Mouse (Mus musculus) liver, embryonic 12.5 days (tissue): ENCODE results near the gene Fbxo21. TPM values are rescaled to one million over a fixed set of nuclear protein-coding genes. Genes with fewer than 3 reads are reported as not detected.

Experiments used
- ATAC-seq: fragments of 200-750 bp; cut with Nextera tagmentation; 2 replicates; pipeline ENCODE4 v1.8.0; 2017; ENCODE audit warnings: moderate number of reproducible peaks, mild to moderate bottlenecking, moderate library complexity
- H3K27ac ChIP-seq: fragments of 300-500 bp; sonication (generic); 2 replicates; pipeline ENCODE4 v1.5.1; 2016; ENCODE audit warnings: mild to moderate bottlenecking
- H3K27me3 ChIP-seq: fragments of 300-500 bp; sonication (generic); replicated peaks from 2 replicates; pipeline ENCODE4 v1.6.1; 2016; ENCODE audit warnings: mild to moderate bottlenecking, moderate library complexity
- H3K36me3 ChIP-seq: fragments of 300-500 bp; sonication (generic); 2 replicates; pipeline ENCODE4 v1.6.1; 2016; ENCODE audit warnings: mild to moderate bottlenecking, moderate library complexity
- H3K4me1 ChIP-seq: fragments of 300-500 bp; sonication (generic); 2 replicates; pipeline ENCODE4 v1.6.1; 2016
- H3K4me2 ChIP-seq: fragments of 300-500 bp; sonication (generic); 2 replicates; pipeline ENCODE4 v1.6.1; 2016; ENCODE audit warnings: mild to moderate bottlenecking, moderate library complexity
- H3K4me3 ChIP-seq: fragments of 300-500 bp; sonication (generic); 2 replicates; pipeline ENCODE4 v1.5.1; 2016; ENCODE audit warnings: mild to moderate bottlenecking, moderate library complexity
- H3K9ac ChIP-seq: fragments of 300-500 bp; sonication (generic); 2 replicates; pipeline ENCODE4 v1.6.1; 2016; ENCODE audit warnings: mild to moderate bottlenecking, moderate library complexity
- H3K9me3 ChIP-seq: fragments of 300-500 bp; sonication (generic); replicated peaks from 2 replicates; pipeline ENCODE4 v1.6.1; 2016; ENCODE audit warnings: mild to moderate bottlenecking, moderate library complexity
- WGBS: fragments of 180-500 bp; shearing (Covaris S2); methylation state at CpG from one replicate; pipeline ENCODE4 v1.1.7; 2016; ENCODE audit not compliant: insufficient replicate concordance; 5-methylcytosine and 5-hydroxymethylcytosine counted together
- polyA plus RNA-seq: library from polyadenylated mRNA; unstranded; fragments of >200 nt; fragmentation: Nextera tagmentation; extraction: Ambion mirVana; gene quantifications from 2 replicates; pipeline ENCODE4 v1.2.1, GENCODE M21; 2016

Gene Fbxo21
- polyA plus RNA-seq, 1 experiment from 2014 or later, result 28.1 TPM

DNA sequence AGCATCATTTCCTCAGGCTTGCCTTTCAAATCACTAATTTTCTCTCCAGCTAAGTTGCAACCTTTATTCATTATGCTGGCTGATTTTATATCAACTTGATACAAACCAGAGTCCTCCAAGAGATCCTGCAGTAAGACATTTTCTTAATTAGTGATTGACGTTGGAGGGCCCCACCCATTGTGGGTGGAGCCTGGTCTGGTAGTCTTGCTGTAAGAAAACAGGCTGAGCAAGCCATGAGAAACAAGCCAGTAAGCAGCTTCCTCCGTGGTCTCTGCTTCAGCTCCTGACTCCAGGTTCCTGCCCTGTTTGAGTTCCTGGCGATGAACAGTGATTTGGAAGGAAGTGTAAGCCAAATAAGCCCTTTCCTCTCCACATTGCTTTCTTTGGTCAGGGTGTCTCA, 59.3 kb downstream of the Fbxo21 start:
- Histone ChIP-seq H3K9me3 (peaks cover 5% of the 10 kb centered on the region; the same call in 1 of the 2 replicates), H3K9ac (no peak overlapping the region)

DNA sequence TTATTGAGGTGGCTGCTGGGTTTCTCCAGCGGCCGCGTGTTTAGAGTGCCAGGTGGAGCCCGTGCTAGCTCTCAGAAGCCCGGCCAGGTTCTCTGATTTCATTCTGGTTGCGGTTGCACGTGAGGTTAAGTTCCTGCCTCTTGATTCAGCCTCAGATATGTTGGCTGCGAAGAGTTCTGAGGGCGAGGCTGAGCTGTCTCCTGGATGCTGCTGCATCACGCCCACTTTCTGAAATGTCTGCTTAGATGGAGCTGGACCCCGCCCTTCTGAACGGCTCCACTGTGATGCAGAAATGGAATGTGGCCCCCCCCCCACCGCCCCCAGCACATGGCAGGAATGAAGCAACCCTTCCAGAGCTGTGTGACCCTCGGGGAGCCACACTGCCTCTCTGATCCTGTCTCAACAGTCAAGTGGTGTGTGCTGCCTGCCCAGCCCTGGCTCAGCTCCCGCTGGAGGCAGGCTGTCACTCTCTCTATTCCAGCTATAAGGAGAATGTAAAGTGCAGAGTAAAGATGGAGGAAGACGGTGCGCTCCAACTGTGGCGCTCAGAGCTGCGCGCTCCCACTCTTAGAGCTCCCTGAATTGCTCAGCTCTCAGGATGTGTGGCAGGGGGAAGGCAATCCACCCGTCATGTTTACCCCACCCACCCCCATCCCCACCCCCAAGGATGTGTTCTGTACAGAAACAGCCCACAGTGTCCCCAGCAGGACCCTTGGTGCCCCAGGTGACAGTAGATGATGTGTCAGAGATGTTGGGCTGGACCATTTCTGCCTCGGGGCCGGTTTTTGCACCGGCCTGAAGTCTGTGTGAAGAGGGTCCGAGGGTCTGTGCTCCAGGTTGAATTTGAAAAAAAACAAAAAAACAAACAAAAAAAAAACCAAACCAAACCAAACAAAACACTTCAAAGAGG, 60.6 kb downstream of the Fbxo21 start:
- H3K9ac ChIP-seq, result no peak overlapping the region
- H3K4me2 ChIP-seq, result peak overlapping the region; percentile 8; the same call in 1 of the 2 replicates
- peaks cover 5% of the 10 kb centered on the region; the same call in 1 of the 2 replicates for H3K9me3 ChIP-seq
- H3K4me3 ChIP-seq, result no peak overlapping the region
- H3K27ac ChIP-seq, result no peak overlapping the region
- 23% methylated on average over 25 of the region's 25 CpGs for WGBS
- no peak for ATAC-seq
- H3K36me3 ChIP-seq, result no peaks in the 10 kb centered on the region
- peaks cover 44% of the 10 kb centered on the region; the same call in 1 of the 2 replicates for H3K27me3 ChIP-seq
- 0 out of 2 replicates have a peak, but pooled peaks cover 10% of the 10 kb centered on the region for H3K4me1 ChIP-seq

More for the DNA sequence above, 59.3 kb downstream of the Fbxo21 start:
- WGBS, result 33% methylated on average over 3 of the region's 3 CpGs
- H3K27me3 ChIP-seq, result peaks cover 56% of the 10 kb centered on the region
- H3K4me1 ChIP-seq, result 0 out of 2 replicates have a peak, but pooled peaks cover 10% of the 10 kb centered on the region
- no peak overlapping the region for H3K4me3 ChIP-seq
- ATAC-seq, result no peak
- no peak overlapping the region for H3K27ac ChIP-seq
- H3K4me2 ChIP-seq, result no peak overlapping the region
- no peaks in the 10 kb centered on the region for H3K36me3 ChIP-seq

- peaks cover 5% of the 10 kb centered on the region; the same call in 1 of the 2 replicates for H3K9me3 ChIP-seq
- no peaks in the 10 kb centered on the region for H3K36me3 ChIP-seq
- ATAC-seq, result no peak; the same call in 1 of the 2 replicates
- WGBS, result 16% methylated on average over 10 of the region's 10 CpGs
- no peak overlapping the region; the same call in 1 of the 2 replicates for H3K9ac ChIP-seq
- peak overlapping the region; percentile 26; the same call in 1 of the 2 replicates for H3K4me2 ChIP-seq
- H3K27ac ChIP-seq, result no peak overlapping the region
- H3K4me3 ChIP-seq, result no peak overlapping the region
- H3K4me1 ChIP-seq, result 0 out of 2 replicates have a peak, but pooled peaks cover 10% of the 10 kb centered on the region
- H3K27me3 ChIP-seq, result peaks cover 43% of the 10 kb centered on the region; the same call in 1 of the 2 replicates
Measured at GRCm38 (mm10) chr5:118037798-118038484, 61.4 kb downstream of the Fbxo21 start.

DNA sequence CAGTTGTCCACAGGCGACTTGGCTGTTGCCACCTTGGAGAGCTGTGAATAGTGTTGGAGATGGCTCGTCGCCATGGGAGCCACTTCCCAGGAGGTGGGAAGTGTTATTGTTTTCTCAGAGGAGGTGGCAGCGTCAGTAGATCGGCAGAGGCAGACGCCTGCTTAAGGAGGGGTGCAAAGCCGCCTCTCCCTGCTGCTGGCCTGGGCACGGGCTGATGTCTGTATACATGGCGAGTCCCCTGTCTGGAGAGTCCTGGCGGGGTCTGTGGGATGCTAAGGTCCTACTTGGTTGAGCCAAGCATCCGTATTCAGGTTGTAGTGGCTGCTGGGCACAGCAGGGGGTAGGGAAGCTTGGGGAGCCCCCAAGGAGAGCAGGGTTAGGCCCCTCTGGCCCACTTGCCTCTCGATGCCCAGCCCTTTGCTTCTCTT, 62.7 kb downstream of the Fbxo21 start:
- H3K4me3 ChIP-seq, result no peak overlapping the region
- ATAC-seq, result no peak

DNA sequence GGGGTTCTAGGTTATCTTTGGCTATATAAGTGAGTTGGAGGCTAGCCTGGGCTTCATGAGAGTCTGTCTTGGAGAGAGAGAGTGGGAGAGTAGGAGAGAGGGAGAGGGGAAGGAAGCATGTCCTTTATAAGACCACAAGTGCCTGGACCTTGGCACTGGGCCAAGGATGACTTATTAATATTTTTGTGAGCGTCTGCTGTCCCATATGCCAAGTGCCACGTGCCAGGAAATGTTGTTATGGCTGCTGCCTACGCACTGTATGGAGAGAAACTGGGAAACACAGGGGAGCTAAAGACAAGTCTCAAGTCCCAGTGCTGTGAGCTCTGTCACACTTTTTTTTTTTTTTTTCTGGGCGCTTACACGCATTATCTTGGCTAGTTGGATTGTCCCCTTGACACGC, 66.1 kb downstream of the Fbxo21 start:
- WGBS, result 81% methylated on average over 6 of the region's 6 CpGs
- H3K27ac ChIP-seq, result no peak overlapping the region
- no peak overlapping the region for H3K4me2 ChIP-seq
- H3K9me3 ChIP-seq, result no peaks in the 10 kb centered on the region
- H3K36me3 ChIP-seq, result no peaks in the 10 kb centered on the region
- ATAC-seq, result no peak
- H3K27me3 ChIP-seq, result peaks cover 27% of the 10 kb centered on the region; the same call in 1 of the 2 replicates
- H3K9ac ChIP-seq, result no peak overlapping the region
- H3K4me1 ChIP-seq, result 0 out of 2 replicates have a peak, but pooled peaks cover 3% of the 10 kb centered on the region
- no peak overlapping the region for H3K4me3 ChIP-seq

More for the DNA sequence above, 62.7 kb downstream of the Fbxo21 start:
- H3K4me2 ChIP-seq, result no peak overlapping the region
- 0 out of 2 replicates have a peak, but pooled peaks cover 10% of the 10 kb centered on the region for H3K4me1 ChIP-seq
- H3K27me3 ChIP-seq, result peaks cover 34% of the 10 kb centered on the region; the same call in 1 of the 2 replicates
- H3K9me3 ChIP-seq, result peaks cover 5% of the 10 kb centered on the region; the same call in 1 of the 2 replicates
- WGBS, result 47% methylated on average over 12 of the region's 12 CpGs
- no peak overlapping the region for H3K27ac ChIP-seq
- H3K9ac ChIP-seq, result no peak overlapping the region
- no peaks in the 10 kb centered on the region for H3K36me3 ChIP-seq

DNA sequence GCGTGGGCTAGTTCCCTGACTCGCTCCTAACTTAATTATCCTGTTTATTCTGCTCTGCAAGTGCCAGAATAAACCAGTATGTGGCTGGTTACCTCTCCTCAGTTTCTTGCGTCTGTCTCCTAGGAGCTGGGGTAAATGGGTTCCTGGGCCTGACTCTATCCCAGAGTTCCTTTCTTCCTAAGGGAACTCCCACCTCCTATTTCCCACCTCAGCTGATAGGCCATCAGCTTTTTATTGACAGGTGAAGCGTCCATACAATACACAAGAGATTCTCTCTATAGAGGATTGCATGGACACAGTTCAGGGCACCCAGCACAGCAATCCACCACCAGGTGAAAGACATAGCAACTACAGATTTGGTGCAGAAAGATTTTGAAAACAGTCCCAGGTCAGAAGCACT, 67.2 kb downstream of the Fbxo21 start:
- H3K36me3 ChIP-seq, result no peaks in the 10 kb centered on the region
- H3K4me1 ChIP-seq, result 0 out of 2 replicates have a peak, but pooled peaks cover 3% of the 10 kb centered on the region
- WGBS, result 77% methylated on average over 4 of the region's 4 CpGs
- no peak overlapping the region for H3K27ac ChIP-seq
- ATAC-seq, result no peak
- no peak overlapping the region for H3K9ac ChIP-seq
- H3K27me3 ChIP-seq, result 0 out of 2 replicates have a peak, but pooled peaks cover 16% of the 10 kb centered on the region
- no peak overlapping the region for H3K4me2 ChIP-seq
- no peak overlapping the region for H3K4me3 ChIP-seq
- no peaks in the 10 kb centered on the region for H3K9me3 ChIP-seq

- Histone ChIP-seq H3K9me3 (no peaks in the 10 kb centered on the region), H3K27me3 (0 out of 2 replicates have a peak, but pooled peaks cover 7% of the 10 kb centered on the region), H3K36me3 (no peaks in the 10 kb centered on the region), H3K9ac (no peak overlapping the region), H3K4me1 (0 out of 2 replicates have a peak, but pooled peaks cover 4% of the 10 kb centered on the region), H3K4me2 (no peak overlapping the region), H3K27ac (no peak overlapping the region), H3K4me3 (no peak overlapping the region)
- ATAC-seq, result no peak
- WGBS, result 65% methylated on average over 6 of the region's 6 CpGs
Measured at GRCm38 (mm10) chr5:118044907-118045306, 68.4 kb downstream of the Fbxo21 start.

- H3K9ac ChIP-seq, result no peak overlapping the region
- WGBS, result 66% methylated on average over 9 of the region's 9 CpGs
- no peak overlapping the region for H3K4me3 ChIP-seq
- no peaks in the 10 kb centered on the region for H3K36me3 ChIP-seq
- no peak overlapping the region for H3K27ac ChIP-seq
- ATAC-seq, result no peak
- no peaks in the 10 kb centered on the region for H3K9me3 ChIP-seq
- no peak overlapping the region for H3K4me2 ChIP-seq
- H3K4me1 ChIP-seq, result 0 out of 2 replicates have a peak, but pooled peaks cover 4% of the 10 kb centered on the region
- H3K27me3 ChIP-seq, result 0 out of 2 replicates have a peak, but pooled peaks cover 7% of the 10 kb centered on the region
Measured at GRCm38 (mm10) chr5:118045385-118045784, 68.9 kb downstream of the Fbxo21 start.

DNA sequence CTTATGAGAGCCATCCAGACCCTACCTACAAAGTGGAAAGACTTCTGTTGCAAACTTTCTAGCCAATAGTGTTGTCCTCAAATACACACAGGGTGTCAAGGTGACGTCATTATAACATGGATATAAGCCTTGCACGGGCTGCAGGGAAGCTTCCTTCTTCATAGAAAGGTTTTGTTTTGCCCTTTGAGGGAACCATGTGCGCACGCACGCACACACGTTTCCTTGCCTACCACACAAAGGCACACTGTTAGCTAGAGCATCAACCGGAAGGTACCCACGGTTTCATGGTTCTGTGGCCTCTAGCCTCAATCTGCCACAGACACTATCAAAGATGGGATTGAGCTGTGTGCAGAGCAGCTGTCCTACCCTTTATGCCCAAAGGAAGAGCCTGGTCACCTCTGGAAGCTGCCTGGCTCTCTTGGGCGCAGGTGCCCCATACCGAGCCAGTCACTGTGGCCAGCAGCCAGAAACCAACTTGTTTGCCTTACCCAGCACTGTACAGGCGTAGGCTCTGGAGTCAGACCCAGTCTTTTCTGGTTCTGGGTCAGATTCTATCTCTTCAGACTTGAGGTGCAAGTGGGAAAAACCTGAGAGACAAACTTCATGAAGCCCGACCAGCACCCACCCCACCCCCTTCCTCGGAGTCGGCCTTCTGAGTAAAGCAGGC, 70.7 kb downstream of the Fbxo21 start:
- Histone ChIP-seq H3K36me3 (no peaks in the 10 kb centered on the region), H3K9ac (no peak overlapping the region), H3K9me3 (no peaks in the 10 kb centered on the region), H3K4me2 (no peak overlapping the region), H3K4me3 (no peak overlapping the region), H3K4me1 (0 out of 2 replicates have a peak, but pooled peaks cover 4% of the 10 kb centered on the region), H3K27ac (no peak overlapping the region), H3K27me3 (0 out of 2 replicates have a peak, but pooled peaks cover 7% of the 10 kb centered on the region)
- no peak for ATAC-seq
- 79% methylated on average over 14 of the region's 14 CpGs for WGBS

DNA sequence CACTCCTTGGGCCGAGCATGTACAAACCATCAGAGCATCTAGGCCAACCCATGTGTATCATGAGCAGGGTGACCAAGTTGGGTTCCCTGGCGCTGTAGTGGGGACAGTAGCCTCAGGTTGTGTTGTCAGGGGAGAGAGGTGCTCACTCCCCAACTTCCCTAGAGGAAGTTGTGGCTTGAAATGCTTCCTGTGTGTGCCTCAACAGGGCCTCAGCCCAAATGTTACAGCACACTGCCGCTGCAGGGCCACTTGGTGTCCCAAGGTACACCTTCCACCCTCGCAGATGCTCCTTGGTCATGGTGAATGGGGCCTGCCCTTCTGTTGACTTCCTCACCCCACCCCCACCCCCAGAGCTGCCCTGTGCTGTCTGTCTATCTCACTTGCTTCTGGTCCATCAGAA, 71.9 kb downstream of the Fbxo21 start:
- 25% methylated on average over 4 of the region's 4 CpGs for WGBS
- Histone ChIP-seq H3K9me3 (no peaks in the 10 kb centered on the region), H3K4me2 (no peak overlapping the region), H3K36me3 (no peaks in the 10 kb centered on the region), H3K4me1 (0 out of 2 replicates have a peak, but pooled peaks cover 4% of the 10 kb centered on the region), H3K9ac (no peak overlapping the region), H3K27ac (0 out of 2 replicates have a peak overlapping the region, but pooled peaks have one; percentile 25), H3K27me3 (0 out of 2 replicates have a peak, but pooled peaks cover 7% of the 10 kb centered on the region), H3K4me3 (no peak overlapping the region)
- ATAC-seq, result no peak

- Histone ChIP-seq H3K4me2 (no peak overlapping the region), H3K9ac (no peak overlapping the region), H3K27ac (peak overlapping the region; percentile 25; the same call in 1 of the 2 replicates), H3K9me3 (no peaks in the 10 kb centered on the region), H3K27me3 (0 out of 2 replicates have a peak, but pooled peaks cover 7% of the 10 kb centered on the region), H3K4me3 (no peak overlapping the region), H3K36me3 (no peaks in the 10 kb centered on the region), H3K4me1 (0 out of 2 replicates have a peak, but pooled peaks cover 4% of the 10 kb centered on the region)
- no peak for ATAC-seq
- whole genome bisulfite sequencing, result 42% methylated on average over 5 of the region's 5 CpGs
Measured at GRCm38 (mm10) chr5:118048928-118049327, 72.4 kb downstream of the Fbxo21 start.
